Mouse (Mus musculus) liver, postnatal 0 days (tissue): Measurements from ENCODE around the gene Surf2.

Source experiments
- CTCF ChIP-seq: sonication (generic); IDR thresholded peaks from 2 replicates; pipeline ENCODE4 v1.5.1; 2016; ENCODE audit warnings: antibody characterized with exemption, low read depth
- EP300 ChIP-seq: IDR thresholded peaks from 2 replicates; pipeline ENCODE4 v1.6.1; 2016; ENCODE audit warnings: antibody characterized with exemption, low read depth, mild to moderate bottlenecking

- TF ChIP-seq CTCF: no peak
- TF ChIP-seq EP300: no peak
These were observed 5.6 kb downstream of the Surf2 start for GRCm38 (mm10) chr2:26921784-26922183.
